Mouse (Mus musculus): ENCODE measurements at regions not wholly inside any gene's neighbourhood (a gene's known extent, or its start where the extent isn't known, plus 50 kb on each side); places are given as distances from the start of the nearest gene placed in this dataset.

DNA sequence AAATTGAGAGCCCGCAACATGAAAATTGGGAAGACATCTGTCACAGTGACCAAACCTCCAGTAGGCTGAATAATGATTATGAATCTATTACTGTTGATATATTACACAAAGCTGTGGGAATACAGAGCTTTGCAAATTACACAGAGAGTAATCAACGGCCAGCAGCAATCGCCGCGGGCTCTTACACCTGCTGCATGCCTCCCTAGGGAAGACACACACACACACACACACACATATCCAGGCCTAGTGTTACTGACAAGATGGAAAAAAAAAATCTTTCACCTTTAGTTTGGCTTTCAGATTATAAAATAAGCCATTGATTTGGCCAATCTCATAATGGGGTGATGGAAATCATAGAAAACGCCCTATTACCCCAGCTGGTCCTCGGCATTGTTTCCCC, 327.4 kb downstream of the Btg1 start:
- DNase-seq (ENCODE audit: extremely low read depth, insufficient read length, low spot score), result no peak

DNA sequence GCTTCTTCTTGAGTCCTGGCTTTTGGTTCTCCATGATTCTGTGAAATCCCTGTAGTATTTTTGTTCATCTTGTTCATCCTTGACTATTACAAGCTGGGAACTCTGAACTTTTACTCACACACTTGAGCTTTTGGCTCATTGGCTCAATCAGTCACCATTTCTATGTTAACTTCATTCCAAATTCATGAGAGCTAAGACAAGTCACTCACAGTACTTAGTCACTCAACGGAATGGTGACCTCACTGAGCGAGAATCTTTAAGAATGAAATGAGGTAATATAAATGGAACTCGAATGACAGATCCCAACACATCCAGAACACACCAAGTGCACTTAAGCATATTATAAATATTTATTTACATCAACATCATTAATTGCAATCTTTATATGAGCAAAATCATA, 331.2 kb downstream of the Btg1 start:
- DNase-seq (ENCODE audit: extremely low read depth, insufficient read length, low spot score), result peak; percentile 52

DNA sequence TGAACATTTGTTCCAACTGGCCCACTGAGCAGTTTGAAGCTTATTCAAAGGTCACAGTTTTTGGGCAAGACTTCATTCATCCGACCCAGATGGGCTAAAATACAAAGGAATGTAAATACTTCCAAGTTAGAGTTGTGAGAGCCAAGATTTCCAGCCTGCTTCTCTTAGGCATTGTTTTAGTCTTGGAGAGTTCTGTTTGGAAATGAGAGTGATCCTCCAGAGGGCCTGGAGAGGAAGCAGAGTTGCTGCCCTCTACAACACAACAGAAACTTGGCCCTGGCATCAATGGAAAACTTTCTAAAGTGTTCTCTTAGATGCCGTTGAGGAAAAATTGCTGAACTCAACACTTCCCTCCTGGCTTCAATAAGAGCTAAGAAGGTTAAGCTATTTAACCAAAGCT, 332.1 kb downstream of the Btg1 start:
- no peak for DNase-seq (ENCODE audit: extremely low read depth, insufficient read length, low spot score)

DNA sequence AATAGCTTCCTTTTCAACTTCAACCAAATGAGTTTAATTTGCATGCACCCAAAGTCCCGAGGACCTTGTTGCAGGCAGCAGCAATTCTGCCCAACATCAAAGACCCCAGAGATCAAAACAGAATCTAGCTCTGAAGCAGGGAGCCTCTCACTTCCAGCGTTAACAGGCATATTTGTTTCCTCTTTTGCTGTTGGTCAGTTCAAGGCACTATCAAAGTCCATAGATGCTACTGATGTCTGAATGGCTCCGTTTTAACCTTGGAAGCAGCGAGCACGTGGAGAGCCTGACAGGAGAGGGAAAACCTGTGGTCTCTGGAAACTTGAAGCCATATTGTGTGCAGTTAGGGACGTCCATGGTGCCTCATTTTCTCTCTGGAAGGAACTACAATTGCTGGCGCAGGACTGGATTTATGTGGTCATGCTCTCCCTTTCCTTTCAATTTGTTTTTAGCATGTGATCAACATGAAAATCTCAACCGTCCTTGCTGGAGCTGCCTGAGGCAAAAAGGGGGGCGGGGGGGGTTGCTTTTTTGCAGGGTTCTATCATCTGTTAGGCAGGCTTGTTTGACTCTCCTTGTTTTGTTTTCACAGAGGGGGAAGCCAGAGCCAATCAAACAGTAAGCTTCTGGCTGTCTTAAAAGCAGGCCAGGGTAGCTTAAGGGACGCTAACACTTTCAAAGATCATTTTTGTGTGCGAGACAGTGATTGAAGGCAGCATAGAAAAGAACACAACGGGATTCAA, 338.4 kb downstream of the Btg1 start:
- no peak for DNase-seq (ENCODE audit: extremely low read depth, insufficient read length, low spot score)

DNA sequence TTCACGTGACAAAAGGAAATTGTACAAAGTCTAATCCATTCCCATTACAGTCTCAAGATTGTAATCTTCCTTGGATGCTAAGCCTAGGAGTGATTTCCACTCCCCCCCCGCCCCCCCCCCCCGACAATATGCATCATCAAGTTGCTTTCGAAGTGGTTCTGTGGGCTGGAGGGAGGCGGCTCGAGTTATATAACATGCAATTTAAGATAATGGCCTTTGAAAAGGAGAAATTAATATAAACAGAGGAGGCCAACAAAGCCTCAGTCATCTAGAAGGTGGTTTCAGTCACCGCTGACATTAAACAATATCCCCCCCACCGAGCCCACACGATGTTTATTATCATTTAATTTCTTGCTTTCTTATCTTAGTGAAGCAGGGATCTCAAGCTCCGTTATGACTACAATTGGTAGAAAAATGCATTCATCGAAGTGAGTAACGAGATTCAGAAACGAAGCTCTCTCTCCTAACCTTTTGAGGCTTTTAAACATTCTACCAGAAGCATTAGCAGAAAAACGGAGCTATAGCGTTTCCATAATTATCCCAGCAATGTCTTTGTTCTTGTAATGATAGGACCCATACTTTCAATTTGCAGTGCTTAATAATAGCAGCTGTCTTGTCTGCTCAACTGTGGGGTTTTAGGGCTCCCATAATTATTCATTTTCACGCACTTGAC, 339.1 kb downstream of the Btg1 start:
- no peak for DNase-seq (ENCODE audit: extremely low read depth, insufficient read length, low spot score)

DNA sequence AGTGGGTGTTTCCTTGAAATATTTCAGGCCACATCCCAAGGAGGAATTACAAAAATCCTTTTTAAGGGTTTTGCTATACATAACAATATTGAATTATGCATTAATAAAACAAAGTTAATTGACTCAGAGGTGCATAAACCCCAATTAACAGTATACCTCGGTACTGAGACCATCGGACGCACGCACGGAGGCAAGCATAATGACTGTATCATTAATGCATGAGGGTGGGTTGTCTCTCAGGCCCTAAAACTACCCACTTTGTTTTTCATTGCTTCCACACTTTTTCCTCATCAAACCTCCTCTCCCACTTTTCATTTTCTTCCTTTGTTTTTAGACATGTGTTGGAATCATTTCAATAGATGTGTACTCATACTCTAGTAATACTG, 339.6 kb downstream of the Btg1 start:
- no peak for DNase-seq (ENCODE audit: extremely low read depth, insufficient read length, low spot score)

DNA sequence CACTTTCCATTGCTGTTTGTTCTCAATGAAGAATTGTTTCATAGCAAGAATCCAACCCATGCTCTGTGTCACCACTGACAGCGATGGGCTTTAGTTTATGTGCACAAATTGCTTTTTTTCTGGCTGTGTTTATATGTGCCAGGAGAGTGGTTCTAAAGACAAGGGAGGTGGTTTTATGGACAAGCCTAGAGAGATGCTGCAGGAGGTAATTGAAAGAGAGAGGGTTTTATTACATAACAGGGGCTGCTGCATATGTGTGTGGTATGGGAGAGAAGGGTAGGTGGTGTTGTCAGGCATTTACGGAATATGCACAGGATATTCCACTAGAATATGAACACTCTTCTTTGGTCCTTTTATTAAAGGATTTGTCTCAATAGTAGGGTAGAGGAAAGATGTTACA, 340.2 kb downstream of the Btg1 start:
- no peak for DNase-seq (ENCODE audit: extremely low read depth, insufficient read length, low spot score)

DNA sequence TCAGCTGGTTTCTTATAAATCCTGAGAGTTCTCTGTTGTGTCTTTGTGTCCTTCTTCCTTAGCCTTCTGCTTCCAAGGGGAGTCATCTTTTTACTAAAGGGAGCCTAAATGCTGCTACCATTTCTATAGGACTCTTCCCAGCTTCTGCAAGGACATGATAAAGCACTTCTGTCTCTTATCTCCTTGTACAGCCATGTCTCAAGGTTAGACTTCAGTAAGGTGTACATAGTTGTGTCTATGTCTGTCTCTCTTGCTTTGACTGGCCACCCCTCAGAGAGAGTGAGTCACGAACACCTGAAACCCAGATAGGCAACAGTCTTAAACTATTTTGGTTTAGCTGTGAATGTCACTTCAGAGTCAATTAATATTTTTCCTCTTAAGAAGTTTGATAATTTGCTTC, 353.0 kb downstream of the Btg1 start:
- DNase-seq (ENCODE audit: extremely low read depth, insufficient read length, low spot score), result no peak

DNA sequence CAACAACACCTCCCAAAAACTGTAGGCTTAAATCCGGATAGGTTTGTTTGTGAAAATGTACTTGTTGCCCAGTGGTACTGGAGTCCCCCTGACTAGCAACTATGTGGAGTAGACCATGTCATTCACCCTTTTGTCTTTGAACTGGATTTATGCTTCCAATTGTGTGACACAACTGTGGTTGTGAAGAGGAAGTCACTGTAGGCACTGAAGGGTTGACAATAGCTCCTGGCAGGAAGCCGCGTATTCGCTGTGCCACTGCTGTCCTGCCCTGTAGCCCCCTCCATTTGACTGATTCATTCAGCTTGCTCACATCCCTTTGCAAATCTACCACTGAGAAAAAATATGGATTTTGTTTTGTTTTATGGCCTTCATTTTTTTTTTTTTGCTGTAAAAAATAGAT, 353.9 kb downstream of the Btg1 start:
- no peak for DNase-seq (ENCODE audit: extremely low read depth, insufficient read length, low spot score)

DNA sequence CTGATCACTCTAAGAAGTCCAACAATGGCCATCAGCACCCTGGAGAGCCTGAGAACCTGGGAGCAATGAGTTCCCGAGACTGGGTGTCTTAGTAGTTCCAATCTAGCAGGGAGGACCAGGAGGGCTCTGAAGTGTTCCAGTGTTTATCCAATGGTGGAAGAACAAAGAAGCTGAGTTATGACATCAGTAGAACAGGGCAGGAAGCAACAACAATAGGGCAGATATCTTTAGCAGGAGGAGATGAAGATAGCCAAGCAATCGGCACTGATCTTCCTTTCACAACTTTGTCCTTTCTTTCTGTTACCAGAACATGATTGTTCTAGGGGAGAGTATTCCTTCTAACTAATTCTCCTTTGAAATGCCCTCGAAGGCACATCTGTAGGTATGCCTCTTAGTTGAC, 355.0 kb downstream of the Btg1 start:
- no peak for DNase-seq (ENCODE audit: extremely low read depth, insufficient read length, low spot score)

DNA sequence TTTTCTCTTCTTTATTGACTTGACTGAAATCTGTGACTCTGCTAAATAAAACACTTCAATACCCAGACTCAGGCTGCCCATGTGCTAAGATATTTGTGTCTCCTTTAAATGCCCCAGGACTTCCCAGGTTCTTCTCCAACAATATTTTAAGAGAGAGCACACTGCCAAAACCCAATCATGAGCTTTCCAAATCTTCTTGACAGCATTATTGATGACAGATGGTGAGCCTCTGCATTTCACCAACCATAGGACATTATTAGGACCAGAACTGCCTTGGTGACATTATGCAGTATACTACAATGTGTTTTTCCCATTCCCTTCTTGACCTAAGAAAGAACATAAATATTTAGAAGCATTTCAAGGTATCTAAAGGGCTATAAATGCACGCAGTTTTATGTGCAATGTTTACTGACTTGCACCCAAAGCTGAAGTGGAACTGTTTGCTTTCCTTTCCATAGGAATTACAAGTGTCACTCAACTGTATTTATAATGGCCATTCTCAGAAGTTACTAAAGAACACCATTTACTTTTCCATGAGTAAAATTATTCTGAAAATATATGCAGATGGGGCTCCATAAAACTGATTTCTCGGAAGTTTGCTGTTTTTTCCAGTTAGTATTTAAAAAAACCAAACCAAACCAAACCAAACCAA, 357.6 kb downstream of the Btg1 start:
- no peak for DNase-seq (ENCODE audit: extremely low read depth, insufficient read length, low spot score)

DNA sequence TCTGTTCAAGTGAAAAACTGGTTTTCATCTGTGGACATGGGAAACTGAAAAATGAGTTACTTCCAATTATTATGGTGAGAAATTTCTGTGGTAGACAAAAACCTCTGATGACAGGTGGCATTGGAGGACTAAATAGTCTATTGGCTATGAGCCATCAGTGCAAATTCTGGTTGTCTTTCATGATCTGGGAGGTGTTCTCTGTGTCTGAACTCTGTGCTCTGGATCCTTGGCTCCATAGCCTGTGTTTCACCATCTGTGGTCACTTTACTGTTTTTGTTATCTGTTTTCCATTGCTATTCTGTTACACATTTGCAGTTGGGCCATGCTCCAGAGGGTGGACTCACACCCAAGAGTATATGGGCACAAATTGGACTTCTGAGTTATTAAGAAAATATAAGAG, 359.9 kb downstream of the Btg1 start:
- no peak for DNase-seq (ENCODE audit: extremely low read depth, insufficient read length, low spot score)

DNA sequence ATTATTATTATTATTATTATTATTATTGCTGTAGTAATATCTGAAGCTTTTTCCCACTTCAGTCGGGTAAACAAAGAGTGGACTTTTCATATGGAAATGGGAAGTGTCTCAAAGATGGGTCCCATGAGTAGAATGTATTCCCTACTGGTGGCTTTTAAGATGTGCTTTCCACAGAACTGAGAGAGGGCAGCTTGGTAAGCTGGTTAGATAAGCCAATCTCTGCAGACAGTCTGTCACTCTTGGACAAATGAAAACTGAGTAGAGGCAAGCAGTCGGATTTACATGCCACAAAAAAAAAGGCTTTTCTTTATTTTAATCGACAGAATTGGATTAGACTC, 363.7 kb downstream of the Btg1 start:
- DNase-seq (ENCODE audit: extremely low read depth, insufficient read length, low spot score), result no peak

DNA sequence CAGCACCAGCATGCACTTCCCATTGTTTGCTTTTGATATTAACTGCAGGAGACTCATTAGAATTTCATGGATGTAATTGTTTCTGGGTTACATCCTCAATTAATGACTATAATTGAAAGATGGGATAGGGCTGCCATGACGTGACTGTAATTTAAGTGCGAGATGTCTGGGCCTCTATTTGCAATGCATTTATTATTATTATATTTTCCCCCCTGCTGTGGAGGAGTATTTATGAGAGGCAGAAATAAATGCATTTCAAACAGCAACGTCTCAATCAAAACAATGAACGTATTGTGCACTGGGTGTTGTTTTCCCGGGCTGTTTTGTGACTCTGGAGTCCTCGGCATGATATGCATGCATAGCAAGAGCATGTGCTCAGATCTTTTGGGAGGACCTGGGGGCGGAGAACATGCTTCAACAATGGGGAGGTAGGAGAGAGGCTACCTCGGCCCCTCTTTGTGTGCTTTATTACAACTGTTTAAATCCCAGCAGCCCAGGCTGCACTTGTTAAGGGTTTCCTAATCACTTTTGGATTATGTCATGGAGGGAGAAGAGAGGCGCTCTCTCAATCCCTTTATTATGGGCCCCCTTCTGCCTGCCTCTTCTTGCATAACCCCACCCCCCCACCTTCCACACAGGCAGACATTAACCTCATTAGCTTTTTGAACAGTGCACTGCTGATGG, 364.2 kb downstream of the Btg1 start:
- no peak for DNase-seq (ENCODE audit: extremely low read depth, insufficient read length, low spot score)

DNA sequence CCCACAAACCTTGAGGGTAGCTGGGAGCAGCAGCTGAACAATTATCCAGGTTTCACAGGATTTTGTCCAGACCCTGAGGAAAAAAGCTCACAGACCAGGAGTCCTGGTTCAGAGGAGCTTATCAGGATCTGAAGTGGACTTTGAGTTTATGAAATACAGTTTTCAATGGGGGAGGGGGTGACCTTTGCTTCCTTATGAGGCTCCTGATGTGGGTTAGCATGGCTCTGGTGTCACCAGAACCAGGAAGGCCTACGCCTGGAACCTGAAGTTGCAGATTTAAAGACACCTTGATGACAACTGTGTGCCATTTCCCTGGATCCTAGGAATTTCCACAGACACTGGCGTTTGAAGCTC, 364.7 kb downstream of the Btg1 start:
- DNase-seq (ENCODE audit: extremely low read depth, insufficient read length, low spot score), result no peak

DNA sequence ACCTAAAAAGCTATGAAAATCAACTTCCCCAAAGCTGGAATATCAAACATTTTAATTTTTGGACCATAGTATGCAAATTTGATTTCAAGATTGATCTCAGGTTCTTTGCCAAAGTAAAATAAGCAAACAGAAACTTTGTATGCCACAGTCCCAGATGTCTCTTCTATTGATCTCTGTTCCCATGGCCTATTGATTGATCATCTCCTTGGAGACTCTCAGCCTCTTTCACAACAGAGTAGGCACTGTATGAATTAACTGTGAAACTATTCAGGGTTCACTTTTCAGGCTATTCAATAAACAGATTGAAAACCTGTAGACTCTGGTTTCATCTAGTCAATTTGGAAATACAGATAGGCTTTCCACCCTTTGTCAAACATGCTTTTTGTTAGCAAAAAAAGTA, 384.1 kb downstream of the Btg1 start:
- no peak for DNase-seq (ENCODE audit: extremely low read depth, insufficient read length, low spot score)

DNA sequence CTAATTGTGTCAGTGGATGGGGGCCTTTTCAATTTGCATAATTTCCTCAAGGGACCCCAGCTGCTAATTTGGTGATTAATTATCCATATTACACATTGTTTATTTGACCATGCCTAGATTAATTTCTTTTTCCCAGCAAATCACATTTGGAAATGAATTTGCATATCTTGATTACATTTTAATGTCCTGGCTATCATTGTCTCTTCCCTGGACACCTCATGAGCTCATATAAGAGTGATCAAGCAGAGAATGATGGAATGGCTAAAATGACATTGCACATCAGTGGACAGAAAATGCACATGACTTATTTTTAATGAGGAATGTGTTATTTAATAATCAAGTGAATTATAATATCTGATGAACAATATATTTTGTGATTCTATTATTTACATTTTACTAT, 392.1 kb downstream of the Btg1 start:
- no peak for DNase-seq (ENCODE audit: extremely low read depth, insufficient read length, low spot score)

DNA sequence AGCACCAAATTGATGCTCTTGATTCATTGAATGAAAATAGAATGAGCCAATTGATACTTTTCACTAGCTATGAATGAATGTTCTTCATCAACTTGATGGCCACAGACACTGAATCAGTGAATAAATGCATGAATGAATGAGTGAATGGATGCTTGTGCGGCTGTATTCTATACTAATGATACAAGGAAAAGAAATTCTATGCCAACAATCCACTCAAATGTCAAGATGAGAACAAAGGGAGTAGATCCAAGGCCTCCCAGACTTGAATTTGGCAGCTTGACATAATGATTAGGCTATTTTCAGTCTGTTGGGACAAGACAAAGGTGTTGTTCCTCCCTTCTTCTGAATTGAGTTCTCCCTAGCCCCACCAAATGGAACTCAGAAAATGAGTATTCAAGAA, 393.1 kb downstream of the Btg1 start:
- no peak for DNase-seq (ENCODE audit: extremely low read depth, insufficient read length, low spot score)

DNA sequence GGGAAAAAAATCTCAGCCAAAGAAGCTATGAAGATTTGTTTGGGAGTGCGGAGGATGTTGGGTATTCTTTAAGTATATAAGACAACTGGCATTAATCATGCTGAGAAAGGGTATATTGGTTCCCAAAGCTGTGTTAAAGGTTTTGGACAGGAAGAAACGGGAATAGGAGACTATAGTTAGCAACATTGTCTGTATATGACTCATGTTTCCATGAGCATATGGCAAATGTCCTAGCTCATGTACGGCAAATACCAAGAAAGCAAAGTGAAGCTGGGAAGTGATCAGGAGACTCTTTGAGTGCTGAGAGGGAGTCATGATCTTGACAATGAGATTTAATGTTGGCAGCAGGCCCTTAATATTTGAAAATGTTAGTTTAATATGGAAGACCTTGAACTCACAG, 401.8 kb downstream of the Btg1 start:
- DNase-seq (ENCODE audit: extremely low read depth, insufficient read length, low spot score), result no peak

DNA sequence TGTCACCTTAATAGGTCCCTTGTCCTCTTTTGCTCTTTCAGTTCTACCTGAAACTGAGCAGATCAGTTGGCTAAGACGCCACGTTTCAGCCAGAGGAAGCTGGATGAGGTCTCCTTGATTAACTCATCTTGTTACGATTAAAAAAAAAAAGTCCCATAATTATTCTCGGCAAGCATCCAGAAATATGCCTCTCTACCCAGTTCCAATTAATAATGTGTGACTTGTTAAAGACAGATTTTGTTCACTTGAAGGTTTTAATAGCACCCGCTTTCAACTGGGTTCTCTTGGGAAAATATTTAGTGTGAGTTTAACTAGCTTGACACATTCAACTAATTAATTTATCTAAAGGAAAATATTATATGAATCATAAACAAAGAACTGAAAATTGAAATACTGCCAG, 412.0 kb downstream of the Btg1 start:
- no peak for DNase-seq (ENCODE audit: extremely low read depth, insufficient read length, low spot score)

DNA sequence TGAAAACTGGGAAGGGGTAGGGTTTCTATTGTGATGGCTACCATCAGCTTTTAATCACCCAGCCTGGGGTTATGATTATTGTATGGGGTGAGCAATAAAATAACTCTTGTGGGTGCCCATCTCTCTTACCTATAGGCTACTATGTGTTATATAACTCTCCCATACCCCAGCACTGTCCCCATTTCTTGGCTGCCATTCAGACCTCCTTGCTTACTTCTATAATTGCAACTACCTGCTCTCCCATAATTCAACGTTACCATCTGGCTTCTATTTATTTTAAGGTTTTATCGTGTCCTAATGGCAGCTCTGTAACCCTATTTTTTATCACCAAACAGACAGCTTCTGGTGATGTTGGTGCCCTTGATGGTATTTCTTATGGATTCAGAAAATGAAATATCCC, 414.2 kb downstream of the Btg1 start:
- DNase-seq (ENCODE audit: extremely low read depth, insufficient read length, low spot score), result no peak

DNA sequence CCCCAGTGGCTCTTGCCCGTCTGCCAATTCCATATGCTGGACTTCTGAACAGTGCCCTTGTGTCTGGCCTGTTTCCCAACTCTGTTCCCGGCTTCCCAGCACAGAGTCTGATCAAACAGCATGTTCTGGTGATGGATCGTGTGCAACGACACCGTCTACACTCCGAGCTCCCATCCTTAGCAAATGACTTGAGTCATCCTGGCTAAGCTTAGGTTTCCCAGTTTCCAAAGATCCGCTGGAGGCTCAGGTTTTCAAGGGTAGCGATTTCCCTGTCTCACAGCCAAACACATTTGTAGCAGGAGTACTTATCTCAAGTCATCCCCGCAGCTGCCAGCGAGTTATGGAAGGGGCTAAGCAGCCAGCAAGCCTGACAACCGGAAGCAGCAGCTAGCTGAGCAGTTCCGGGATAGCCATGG, 418.6 kb downstream of the Btg1 start:
- DNase-seq (ENCODE audit: extremely low read depth, insufficient read length, low spot score), result no peak
